Mouse (Mus musculus) spleen, adult 2 months (tissue): ENCODE results near the gene AI854703.

ENCODE experiments used
- CTCF ChIP-seq: fragments of 200-500 bp; IDR thresholded peaks from 2 replicates; pipeline ENCODE4 v1.5.1; 2011; ENCODE audit warnings: mild to moderate bottlenecking, inconsistent platforms; ENCODE audit not compliant: insufficient read depth, insufficient read length, insufficient replicate concordance; ENCODE audit errors: extremely low read depth
- POLR2A ChIP-seq: fragments of 200-500 bp; IDR thresholded peaks from 2 replicates; pipeline ENCODE4 v1.6.1; 2011; ENCODE audit warnings: low read depth, low read length, inconsistent platforms

DNA sequence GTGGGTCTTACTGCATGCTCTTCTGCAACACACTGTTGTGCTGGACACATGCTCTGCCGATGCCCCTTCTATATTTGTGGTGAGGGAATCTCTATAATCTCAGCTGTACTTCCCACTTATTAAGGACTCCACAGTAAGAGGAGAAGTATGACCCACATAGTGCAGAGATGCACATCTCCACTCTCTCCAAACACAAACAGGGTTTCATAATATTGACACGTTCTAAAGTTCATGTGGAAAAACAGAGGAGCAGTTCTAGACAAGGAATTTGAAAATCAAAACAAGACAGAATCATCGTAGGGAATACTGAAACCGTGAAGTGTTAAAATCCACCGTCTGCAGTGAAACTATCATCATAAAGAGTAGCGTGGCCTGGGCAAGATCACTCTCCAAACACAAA is 34.7 kb upstream of the AI854703 start:
- TF ChIP-seq CTCF, result no peak
- TF ChIP-seq POLR2A, result no peak
